Mouse (Mus musculus) v-Abl transformed pro-B cells (cell line): ENCODE data around the gene Dguok.

Source experiments
- in situ Hi-C, 2 experiments: fragments of 400-800 bp; cut with MboI; formaldehyde crosslinking; loops; one replicate each; pipeline ENCODE4 v1.15.1; 2025; ENCODE audit not compliant: unreplicated experiment in 2 of 2

Gene Dguok

DNA sequence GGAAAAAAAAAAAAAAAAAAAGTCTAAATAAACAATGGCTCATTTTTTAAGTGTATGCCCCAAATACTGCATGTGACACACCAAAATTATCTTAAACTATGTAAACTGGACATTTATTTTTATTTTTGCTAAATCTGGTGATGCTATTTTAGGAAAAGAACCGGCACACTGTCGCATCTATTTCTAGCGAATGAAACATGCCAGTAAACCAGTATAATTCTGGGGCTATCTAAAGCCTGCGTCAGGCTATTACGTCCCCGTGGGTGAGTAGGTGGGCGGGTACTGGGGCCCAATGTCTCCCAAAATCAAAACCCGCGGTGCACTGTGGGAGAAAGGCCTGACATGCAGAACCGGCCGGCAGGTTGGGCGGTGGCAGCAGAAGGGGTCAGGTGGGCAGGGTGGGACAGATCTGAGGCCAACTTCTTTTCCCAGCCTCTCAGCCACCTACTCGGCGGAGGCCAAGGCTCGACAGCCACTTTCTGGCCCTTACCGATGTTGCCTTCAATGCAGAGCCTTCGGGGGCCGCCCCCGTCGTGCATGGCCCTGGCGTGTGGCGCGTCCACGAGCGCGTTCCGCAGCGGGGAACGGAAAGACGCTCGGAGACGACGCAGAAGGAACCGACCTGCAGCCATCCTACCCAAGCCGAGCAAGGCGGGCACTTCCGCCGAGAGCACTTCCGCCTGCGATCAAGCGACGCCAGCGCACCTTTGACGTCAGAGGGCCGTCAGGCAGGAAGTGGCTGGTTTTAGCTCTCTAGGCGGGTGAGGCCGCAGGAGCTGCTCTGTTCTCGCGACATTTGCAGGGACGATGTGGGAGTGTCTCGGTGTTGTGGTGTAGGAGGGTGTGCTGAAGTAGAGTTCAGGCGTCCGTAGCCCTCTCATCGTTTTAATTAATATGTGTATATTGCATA lies at the start of gene Dguok:
Dguok (minus strand) TSS at position 712 of the 910 bp plus-strand sequence.
- in situ Hi-C loops, result loop anchor here (5.0 to 25.0 kb wide), 4 partner anchors 384 to 744 kb away; partner anchors contain the start of genes Ccdc142 (in 1 of the 2), Gm42688 (in 1 of the 2), Hk2 (in 1 of the 2) and Mrpl53 (in 1 of the 2)

DNA sequence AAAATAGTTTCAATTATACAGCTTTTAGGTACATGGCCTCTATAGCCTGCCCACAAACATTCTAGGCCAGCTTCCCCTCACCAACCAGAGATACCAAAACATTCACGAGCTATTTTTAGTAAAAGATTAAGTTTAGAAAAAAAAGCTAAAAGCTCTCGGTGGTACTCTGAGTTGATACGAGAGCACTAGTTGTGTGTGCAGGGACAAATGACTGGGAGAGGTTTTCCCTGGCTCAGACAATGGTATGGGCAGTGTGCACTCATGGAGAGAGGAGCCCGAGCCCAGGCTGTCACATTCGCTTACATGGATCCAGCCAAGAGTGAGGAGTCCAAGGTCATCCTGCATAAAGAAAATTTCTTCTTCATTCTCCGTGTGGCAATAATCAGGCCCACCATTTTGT lies 49.2 kb upstream of the Dguok start:
- in situ Hi-C loops, result loop anchor here in 1 of 2 experiments (25.0 kb wide), 1 partner anchor 1594 kb away; the partner anchor contains the start of gene Mrpl19

DNA sequence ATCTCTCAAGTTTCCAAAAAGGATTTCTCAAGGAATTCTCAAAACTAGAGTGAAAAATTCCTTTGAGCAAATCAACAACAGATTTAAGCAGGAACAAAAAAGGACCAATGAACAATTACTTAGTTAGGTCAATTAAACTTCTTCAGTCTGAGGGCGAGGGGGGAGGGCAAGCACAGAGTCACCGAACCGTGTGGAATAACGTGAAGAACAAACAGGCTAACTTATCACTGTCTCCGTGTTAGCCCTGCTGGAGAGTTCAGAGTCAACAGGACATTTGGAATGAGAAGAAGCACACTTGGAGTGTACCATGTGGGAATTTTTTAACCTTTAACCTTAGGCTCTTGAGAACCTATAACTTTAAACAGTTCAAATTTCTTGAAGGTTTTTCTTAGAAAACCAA lies 41.6 kb upstream of the Dguok start:
- in situ Hi-C loops, result no loop called here

DNA sequence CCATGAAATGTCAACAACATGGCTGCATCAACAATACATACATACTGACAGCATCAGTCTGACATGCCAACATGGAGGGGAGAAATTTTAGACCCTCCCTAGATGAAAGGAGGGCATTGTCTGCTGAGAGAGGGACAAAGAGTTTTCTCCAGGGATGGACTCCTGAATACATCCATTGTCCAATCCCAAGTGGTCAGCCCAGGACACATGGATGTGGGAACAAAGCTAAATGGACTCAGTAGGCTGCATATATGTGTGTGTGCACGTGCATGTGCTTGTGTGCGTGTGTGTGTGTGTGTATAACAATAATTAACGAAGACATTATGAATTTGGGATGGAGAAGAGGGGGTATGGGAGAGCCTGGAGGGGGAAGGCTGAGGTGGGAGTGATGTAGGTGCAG lies 39.0 kb upstream of the Dguok start:
- in situ Hi-C loops, result no loop called here

DNA sequence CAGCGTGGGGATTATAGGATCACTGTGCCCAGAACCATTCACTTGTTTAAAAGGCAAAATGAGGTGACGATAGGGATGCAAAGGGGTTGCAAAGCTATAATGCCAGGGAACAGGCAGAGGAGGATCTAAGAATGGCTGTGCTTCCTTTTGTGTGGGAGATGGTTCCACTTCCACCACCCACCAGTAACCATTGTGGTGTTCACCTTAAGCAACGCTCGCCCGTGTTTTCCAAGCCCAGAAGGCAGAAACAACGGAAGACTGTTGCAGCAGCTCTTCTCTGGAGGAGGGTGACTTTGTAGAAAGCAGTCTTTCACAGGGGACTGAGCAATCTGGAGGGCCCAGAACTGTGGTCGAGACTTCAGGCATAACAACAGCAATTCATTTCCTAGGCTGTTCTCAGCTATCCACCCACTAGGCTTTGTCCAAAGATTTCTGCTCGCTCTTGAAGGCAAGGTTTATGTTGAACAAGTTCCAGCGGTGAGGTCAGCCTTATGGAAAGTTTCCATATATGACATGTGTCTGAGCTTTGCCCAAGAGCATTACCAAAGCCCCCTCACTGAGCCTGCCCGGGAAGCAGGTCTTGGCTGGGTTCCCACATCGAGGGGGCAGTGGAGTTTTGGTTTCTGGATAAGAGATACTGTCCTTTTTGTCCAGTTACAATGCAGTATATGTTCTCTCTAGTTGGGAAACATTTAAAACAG lies 35.1 kb upstream of the Dguok start:
- in situ Hi-C loops, result no loop called here

DNA sequence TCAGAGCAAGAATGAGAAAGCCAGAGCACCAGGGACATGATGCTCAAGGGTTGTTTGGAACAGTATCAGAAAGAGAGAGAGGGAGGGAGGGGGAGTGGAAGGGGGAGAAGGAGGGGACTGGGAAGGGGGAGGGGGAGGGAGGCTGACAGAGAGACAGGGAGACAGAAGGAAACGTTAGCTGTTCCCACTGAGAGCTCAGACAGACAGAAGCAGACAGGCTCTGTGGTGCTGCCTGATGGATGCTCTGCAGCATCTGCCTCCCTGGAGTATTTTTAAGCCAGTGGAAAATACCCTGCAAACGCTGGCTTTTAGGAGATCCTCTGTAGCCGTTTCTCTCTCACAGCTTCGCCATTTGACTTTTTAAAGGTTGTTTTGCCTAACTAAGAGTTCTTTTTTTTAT lies 33.2 kb upstream of the Dguok start:
- in situ Hi-C loops, result no loop called here

DNA sequence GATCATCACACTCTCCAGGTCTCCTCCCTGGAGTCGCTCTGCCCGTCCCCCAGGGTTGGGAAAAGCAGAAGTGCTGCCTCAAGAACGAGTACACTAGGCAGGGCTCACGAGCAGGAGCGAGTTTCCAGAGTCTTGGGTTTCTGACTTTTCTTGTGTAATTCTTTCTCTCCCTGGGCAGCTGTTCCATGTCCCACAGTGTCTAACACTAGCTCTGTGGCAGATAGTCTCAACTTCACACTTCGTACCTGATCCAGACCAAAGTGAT lies 30.0 kb upstream of the Dguok start:
- in situ Hi-C loops, result no loop called here

DNA sequence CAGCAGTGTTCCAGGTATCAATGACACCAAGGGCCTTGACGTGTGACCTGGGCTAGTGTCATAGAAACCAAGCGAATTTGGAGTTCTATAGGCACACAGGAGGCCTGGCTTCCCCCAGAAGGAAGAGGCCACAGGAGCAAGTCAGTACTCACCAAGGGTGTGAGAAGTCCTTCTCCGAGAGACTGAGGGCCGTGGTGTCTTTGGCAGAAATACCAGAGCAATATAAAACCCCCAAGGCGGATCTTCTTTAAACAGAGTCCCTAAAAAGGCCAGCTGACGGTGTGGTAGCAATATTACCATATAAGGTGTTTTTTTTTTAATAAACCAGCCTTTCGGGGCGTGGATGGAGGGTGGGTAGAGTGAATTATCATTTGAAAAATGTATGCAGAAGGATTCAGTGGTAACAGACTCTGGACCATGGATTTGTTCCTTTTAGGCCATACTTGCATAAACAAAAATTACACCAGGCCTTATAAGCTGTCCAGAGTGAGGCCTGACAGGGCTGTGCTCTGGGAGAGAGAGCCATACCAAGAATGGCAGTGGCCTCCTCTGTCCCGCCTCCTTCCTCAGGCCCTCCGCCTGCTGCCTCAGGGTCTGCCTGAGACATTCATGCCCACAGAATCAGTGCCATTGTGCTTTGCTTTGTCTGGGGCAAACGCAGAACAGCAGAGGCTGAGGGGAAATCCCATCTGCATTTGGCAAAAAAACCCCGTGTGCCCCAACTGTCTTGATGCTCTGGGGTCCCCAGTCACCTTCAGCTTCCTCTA lies 29.4 kb upstream of the Dguok start, which contains the start of gene Actg2:
Actg2 (minus strand) TSS at position 238 of the 767 bp plus-strand sequence.
- in situ Hi-C loops, result no loop called here

DNA sequence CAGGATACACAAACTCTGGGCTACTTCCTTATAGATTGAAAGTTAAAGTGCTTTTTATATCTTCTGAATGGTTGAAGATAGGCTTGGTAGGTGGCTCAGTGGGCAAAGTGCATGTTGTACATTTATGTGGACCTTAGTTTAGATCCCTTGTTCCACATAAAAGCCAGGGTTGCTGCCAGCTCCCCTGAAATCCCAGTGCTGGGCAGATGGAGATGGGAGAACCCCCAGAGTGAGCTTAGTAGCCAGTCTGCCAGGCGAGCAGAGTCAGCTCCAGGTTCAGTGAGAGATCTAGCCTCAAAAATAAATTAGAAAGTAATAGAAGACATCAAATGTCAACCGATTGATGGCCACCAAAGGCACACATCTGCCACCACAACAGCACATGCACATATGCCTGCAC lies 25.8 kb upstream of the Dguok start:
- in situ Hi-C loops, result no loop called here

DNA sequence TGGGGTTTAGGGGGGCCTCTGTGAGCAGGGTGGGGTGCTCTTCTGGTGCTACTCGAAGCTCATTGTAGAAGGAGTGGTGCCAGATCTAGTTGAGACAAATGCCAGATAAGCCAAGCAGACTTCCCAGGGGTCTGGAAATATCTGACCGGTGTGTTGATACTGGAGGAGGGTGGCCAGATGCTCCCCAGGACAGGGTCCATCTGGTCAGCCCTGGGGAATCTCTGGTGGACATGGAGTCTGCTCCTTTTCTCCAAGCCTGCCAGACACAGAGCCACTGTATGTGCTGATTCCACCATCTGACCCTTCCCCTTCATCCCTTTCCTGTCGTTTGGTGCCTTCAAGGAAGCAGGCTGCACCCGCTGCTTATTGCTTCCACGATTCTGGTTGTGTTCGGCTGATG lies 16.4 kb upstream of the Dguok start:
- in situ Hi-C loops, result loop anchor here in 1 of 2 experiments (25.0 kb wide), 1 partner anchor 761 kb away; the partner anchor contains the start of gene Hk2

DNA sequence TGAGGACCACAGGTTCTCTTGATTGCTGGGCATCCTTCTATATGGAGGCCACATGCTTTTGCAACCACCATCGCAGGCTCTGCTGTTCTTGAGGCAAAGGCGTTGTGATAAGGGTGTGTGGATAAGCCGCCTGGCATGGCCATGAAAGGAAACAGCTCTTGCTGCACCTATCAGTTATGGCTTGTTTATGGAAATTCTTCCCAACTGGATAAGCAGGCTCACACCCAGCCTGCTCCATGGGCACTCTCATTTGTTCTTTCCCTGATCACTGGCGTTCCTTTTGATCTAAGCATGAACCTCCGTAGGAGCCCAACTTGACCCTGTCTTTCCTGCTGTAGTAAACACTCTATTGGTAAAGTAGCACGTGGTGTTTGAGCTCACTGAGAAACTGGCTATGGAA lies 15.0 kb upstream of the Dguok start:
- in situ Hi-C loops, result loop anchor here in 1 of 2 experiments (25.0 kb wide), 1 partner anchor 759 kb away; the partner anchor contains the start of gene Hk2

DNA sequence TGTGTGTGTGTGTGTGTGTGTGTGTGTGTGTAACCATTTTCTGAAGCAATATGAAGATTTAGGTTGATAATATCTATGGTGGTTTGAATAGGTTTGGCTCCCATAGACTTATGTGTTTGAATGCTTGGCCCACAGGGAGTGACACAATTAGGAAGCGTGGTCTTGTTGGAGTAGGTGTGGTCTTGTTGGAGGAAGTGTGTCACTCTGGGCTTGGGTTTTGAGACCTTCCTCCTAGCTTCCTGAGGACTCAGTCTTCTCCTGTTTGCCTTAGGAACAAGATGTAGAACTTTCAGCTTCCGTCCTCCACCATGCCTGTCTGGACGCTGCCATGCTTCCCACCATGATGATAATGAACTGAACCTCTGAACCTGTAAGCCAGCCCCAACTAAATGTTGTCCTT lies 11.9 kb upstream of the Dguok start:
- in situ Hi-C loops, result loop anchor here (10.0 to 25.0 kb wide), 2 partner anchors 304 to 756 kb away; partner anchors contain the start of genes Hk2 (in 1 of the 2) and Slc4a5 (in 1 of the 2)

DNA sequence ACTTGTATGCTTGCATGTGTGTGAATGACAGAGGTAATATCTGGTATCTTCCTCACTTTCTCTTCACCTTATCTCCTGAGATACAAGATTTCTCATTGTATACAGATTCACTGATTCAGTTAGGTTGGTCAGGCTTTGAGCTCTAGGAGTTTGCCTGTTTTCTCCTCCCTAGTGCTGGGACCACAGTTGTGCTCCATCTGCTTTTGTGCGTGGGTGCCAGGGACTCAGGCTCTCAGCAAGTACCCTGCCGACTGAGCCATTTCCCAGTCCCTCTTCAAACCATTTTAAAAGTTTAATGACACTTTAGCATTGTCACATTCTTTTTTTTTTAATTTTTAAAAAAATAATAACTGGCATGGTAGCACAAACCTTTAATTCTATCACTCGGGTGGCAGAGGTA lies 8.4 kb upstream of the Dguok start:
- in situ Hi-C loops, result loop anchor here (10.0 to 25.0 kb wide), 2 partner anchors 300 to 753 kb away; partner anchors contain the start of genes Hk2 (in 1 of the 2) and Slc4a5 (in 1 of the 2)

DNA sequence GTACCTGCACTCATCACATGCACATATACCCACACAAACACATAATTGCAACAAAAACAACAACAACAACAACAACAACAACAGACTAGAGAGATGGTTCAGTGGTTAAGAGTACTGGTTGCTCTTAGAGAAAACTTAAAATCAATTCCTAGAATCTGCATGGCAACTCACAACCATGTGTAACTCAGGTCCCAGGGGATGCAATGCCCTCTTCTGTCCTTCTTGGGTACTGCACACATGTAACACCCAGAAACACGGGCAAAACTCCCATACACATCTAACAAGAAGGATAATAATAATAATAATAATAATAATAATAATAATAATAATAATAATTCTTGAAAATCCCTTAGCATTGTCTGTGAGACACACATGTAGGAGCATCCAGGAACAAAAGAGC lies 5.7 kb upstream of the Dguok start:
- in situ Hi-C loops, result loop anchor here (5.0 to 25.0 kb wide), 3 partner anchors 155 to 750 kb away; partner anchors contain the start of genes Hk2 (in 1 of the 2) and Slc4a5 (in 1 of the 2)

DNA sequence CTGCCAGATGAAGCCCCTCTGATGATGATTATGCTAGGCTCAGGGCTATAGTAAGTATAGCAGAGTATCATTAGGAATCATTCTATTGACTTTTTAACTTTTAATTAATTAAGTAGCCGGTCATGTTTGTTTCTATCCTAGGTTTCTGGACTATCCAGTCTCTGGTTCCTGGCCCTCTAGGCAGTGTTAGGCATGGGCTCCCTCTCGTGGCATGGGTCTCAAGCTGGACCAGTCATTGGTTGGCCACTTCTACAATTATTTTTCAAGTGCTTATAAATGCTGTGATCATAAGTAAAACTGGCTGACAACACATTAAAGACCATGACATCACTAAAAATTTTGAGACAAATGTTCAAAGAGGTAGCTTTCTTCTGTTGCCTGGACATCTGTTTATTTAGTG lies 3.4 kb upstream of the Dguok start:
- in situ Hi-C loops, result loop anchor here (5.0 to 25.0 kb wide), 3 partner anchors 153 to 748 kb away; partner anchors contain the start of genes Hk2 (in 1 of the 2) and Slc4a5 (in 1 of the 2)

DNA sequence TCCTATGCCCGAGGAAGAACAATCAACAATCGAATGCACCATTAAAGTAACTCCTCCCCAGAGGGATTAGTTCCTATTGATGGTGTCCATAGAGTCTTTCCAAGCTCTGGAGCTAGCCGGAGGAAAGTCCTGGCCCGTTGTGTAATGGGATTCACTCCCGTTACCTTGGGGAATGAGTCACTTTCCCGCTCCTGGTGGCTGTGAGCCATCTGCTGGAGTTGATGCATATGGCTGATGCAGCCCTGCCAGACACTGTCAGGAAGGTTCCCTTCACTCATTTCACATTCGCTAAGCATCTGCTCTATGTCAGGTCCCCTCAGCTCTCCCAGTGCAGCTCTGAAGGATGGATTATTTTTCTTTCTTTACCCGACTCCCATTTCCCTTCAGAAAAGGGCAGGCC lies 2.7 kb upstream of the Dguok start:
- in situ Hi-C loops, result loop anchor here (5.0 to 25.0 kb wide), 4 partner anchors 387 to 747 kb away; partner anchors contain the start of genes Ccdc142 (in 1 of the 2), Gm42688 (in 1 of the 2), Hk2 (in 1 of the 2) and Mrpl53 (in 1 of the 2)

DNA sequence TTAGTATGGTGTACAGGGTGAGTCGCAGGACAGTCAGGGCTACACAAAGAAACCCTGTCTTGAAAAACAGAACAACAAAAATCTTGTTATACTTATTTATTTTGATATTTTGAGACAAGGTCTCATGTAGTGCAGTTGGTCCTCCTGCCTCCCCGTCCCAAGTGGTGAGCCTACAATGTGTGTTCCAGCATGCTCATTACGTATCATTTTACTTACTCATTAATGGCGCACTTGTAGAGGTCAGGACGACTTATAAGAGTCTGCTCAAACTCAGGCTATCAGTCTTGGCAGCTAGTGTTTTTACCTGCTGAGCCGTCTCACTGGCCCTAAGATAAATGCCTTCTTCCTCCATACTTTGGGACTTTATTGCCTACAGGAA lies 388 bp upstream of the Dguok start:
- in situ Hi-C loops, result loop anchor here (5.0 to 25.0 kb wide), 4 partner anchors 385 to 745 kb away; partner anchors contain the start of genes Ccdc142 (in 1 of the 2), Gm42688 (in 1 of the 2), Hk2 (in 1 of the 2) and Mrpl53 (in 1 of the 2)

DNA sequence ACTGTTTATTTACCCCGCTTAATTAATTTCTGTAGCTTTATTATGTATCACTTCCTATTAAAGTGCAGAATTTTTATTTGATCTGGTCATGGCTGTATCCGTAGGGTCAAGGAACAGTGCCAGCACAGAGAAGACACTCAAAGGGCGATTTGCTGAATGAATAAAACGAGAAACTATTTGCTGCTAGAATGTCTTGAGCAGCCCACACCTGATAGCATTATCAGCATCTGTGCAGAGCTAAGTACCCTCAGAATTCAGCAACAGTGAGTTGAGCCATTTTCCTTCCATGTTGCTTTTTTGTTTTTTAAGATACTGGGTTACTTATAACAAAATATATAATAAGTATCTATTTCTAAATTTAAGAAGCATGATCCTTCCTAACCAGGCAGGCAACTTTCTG lies 1.2 kb downstream of the Dguok start:
- in situ Hi-C loops, result loop anchor here (5.0 to 25.0 kb wide), 4 partner anchors 383 to 743 kb away; partner anchors contain the start of genes Ccdc142 (in 1 of the 2), Gm42688 (in 1 of the 2), Hk2 (in 1 of the 2) and Mrpl53 (in 1 of the 2)

DNA sequence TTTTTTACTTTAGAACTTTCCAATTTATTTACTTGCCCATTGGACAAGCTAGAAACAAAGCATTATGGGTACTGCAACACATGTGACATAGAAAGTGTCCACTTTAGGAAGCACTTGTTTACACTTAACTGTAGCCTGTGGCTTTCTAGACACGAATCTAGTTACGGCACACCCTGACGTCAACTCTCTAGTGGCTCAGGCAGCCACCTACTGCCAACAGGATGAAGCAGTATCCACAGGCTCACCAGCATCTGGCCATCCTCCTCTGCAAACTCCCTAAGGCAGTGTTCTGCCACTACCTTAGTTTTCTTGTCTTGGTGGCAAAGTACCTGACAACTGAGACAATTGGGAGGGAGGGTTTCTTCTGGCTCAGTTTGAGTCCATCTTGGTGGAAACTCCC lies 3.4 kb downstream of the Dguok start:
- in situ Hi-C loops, result loop anchor here (5.0 to 25.0 kb wide), 3 partner anchors 41 to 741 kb away; partner anchors contain the start of genes Ccdc142 (in 1 of the 2), Gm42688 (in 1 of the 2), Hk2 (in 1 of the 2) and Mrpl53 (in 1 of the 2)
